8 mouse cellular contexts compared by ENCODE assay signal in the genomic region with DNA sequence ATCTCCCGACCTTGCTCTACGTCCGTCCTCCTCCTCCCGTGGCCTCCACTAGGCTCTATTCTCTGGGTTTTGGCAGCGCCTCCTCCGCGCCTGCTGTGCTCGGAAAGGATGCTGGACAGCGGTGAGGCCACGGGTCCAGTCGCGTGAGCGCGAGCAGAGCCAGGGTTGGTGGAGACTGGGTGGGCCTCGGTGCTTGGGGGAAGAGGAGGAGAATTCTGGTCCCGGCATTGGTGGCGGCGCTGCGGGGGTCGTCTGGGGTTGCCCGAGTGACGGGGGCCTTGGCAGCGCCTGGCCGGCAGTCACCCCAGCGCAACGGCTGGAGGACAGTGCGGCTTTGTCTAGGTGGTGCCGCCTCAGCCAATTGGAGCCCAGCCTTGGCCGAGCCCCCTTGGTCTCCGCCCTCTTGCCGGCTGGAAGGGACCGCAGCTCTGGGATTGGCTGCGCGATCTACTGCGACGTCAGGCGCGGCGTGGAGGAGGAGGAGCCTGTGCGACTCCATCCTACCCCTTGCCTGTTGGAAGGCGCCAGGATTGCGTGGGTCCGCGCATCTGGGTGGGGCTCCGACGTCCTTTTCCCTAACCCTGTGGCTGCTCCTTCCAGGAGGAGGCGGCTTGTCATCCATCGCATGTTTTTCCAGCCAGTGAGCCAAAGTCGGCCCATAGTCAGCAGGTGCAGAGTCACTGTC. TPM values are rescaled to one million over a fixed set of nuclear protein-coding genes. Genes with fewer than 3 reads are reported as not detected.
A peak's percentile ranks its signal among the peaks of the same experiment; 100 is the strongest.
DNase-seq lines count a peak whose midpoint lies in the region; ATAC-seq lines count a peak whose summit lies in the region.

No protein-coding gene starts in this region.

- peaks cover 47% of the 10 kb centered on the region for H3K27me3 ChIP-seq in megakaryocyte, embryonic 14.5 days (replicated peaks)

- H3K9me3 ChIP-seq in megakaryocyte, embryonic 14.5 days, result no peaks in the 10 kb centered on the region

- DNase-seq in adrenal gland, adult 8-10 months, result peak; percentile 92
- DNase-seq in embryo, embryonic 11.5 days (ENCODE audit: low read depth, low spot score), result peak; percentile 87
- DNase-seq in gastrocnemius, postnatal 25 days, result peak; percentile 88
- DNase-seq in left cerebral cortex, adult 9 months (ENCODE audit: low spot score in 2 of 2), result peak; percentile 96 to 98
- peak; percentile 98 to 99 for DNase-seq in right cerebral cortex, postnatal 10 days (ENCODE audit: low spot score in 2 of 2)
- DNase-seq in urinary bladder, postnatal 14 days (ENCODE audit: low spot score), result peak; percentile 91

- peaks cover 59% of the 10 kb centered on the region for H3K4me1 ChIP-seq in megakaryocyte, embryonic 14.5 days

- H3K4me3 ChIP-seq in megakaryocyte, embryonic 14.5 days (replicated peaks), result peak overlapping the region; percentile 92

- H3K36me3 ChIP-seq in megakaryocyte, embryonic 14.5 days (replicated peaks; ENCODE audit: low read length), result no peaks in the 10 kb centered on the region

- ATAC-seq in inflammation-experienced regulatory T-cells, adult 6 months, result peak; percentile 87

RNA-seq across cellular contexts. Expression of a gene that starts 7.5 kb away (rescaled TPM):
- total RNA-seq in adrenal gland, adult 8-10 months (2022), result 10 to 100 TPM in 2 of 4 experiments, 1 to 10 TPM in 2; 7.6 to 24.2 (median 15.5) TPM
- total RNA-seq in gastrocnemius, postnatal 25 days (2021), result 10 to 100 TPM in 1 of 2 experiments, 1 to 10 TPM in 1; 4.7 to 13.8 TPM
- polyA plus RNA-seq in inflammation-experienced regulatory T-cells, adult 6 months (2017; shearing (Covaris generic)), result 10 to 100 TPM; 19.1 to 22.4 (median 20.8) TPM
- 7.0 and 9.9 TPM in 2 replicates for polyA plus RNA-seq in megakaryocyte, embryonic 14.5 days (2012; ENCODE audit: insufficient read depth, low replicate concordance)

Comparison
In these comparisons a context has a peak if more than half of its experiments do, and no peak if none do; other contexts are left out.
1. Peak in every context shown above with its lines: DNase-seq, ATAC-seq and H3K4me3 ChIP-seq.